8 mouse cellular contexts compared by ENCODE assay signal in the genomic region with DNA sequence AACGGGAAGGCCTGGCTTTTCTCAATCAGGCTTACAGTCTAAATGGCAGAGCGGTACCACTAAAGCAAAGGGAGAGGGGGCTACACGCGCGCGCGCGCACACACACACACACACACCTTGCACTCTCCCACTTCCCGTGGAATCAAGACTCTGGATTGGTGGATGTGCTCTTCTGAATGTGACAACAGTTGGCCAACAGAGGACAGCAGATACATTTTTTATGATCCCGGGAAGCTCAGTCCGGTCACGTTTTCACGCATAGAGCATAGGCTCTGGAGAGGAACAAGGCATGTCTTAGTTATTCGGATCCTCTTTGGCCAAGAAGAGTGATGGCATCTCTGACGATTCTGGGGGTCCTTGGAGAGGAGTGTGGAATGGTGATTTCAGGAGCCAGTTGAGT.
DNase-seq lines count a peak whose midpoint lies in the region; ATAC-seq lines count a peak whose summit lies in the region.

No protein-coding gene starts in this region.

- no peak overlapping the region for H3K27ac ChIP-seq in hindbrain, embryonic 12.5 days

- DNase-seq in adrenal gland, adult 2 months, result peak; percentile 53
- no peak for DNase-seq in adrenal gland, postnatal 4 days (ENCODE audit: low spot score in 2 of 2)
- DNase-seq in right cerebral cortex, adult 18-20 months, result peak; percentile 32
- no peak for DNase-seq in right cerebral cortex, postnatal 4 days
- DNase-seq in lung, postnatal 10 days, result peak; percentile 52
- DNase-seq in yolk sac, embryonic 10.5 days (ENCODE audit: low spot score), result no peak
- DNase-seq in thymus, postnatal 36 days, result no peak

- no peak overlapping the region; the same call in 1 of the 2 replicates for H3K9ac ChIP-seq in hindbrain, embryonic 12.5 days

- ATAC-seq in hindbrain, embryonic 12.5 days (ENCODE audit: low FRiP score), result no peak

- no peaks in the 10 kb centered on the region for H3K9me3 ChIP-seq in hindbrain, embryonic 12.5 days (replicated peaks)

- H3K4me2 ChIP-seq in hindbrain, embryonic 12.5 days (replicated peaks), result peak overlapping the region; percentile 81

- 22% methylated on average over 15 of the region's 15 CpGs for WGBS in hindbrain, embryonic 12.5 days

- H3K36me3 ChIP-seq in hindbrain, embryonic 12.5 days, result no peaks in the 10 kb centered on the region

- H3K4me1 ChIP-seq in hindbrain, embryonic 12.5 days, result peaks cover 24% of the 10 kb centered on the region

- H3K27me3 ChIP-seq in hindbrain, embryonic 12.5 days, result peaks cover 62% of the 10 kb centered on the region

- H3K4me3 ChIP-seq in hindbrain, embryonic 12.5 days, result 0 out of 2 replicates have a peak overlapping the region, but pooled peaks have one; percentile 54

Comparison
In these comparisons a context has a peak if more than half of its experiments do, and no peak if none do; other contexts are left out.
1. DNase-seq: peak in adrenal gland, adult 2 months (single experiment), right cerebral cortex, adult 18-20 months (single experiment) and lung, postnatal 10 days (single experiment); none in adrenal gland, postnatal 4 days (0 of 2), right cerebral cortex, postnatal 4 days (single experiment), yolk sac, embryonic 10.5 days (single experiment) and thymus, postnatal 36 days (0 of 2).